ENCODE assay signal across 9 mouse cellular contexts in genomic region chr16:35319335-35319734, GRCm38 (mm10). TPM values are rescaled to one million over a fixed set of nuclear protein-coding genes. Genes with fewer than 3 reads are reported as not detected.
A peak's percentile ranks its signal among the peaks of the same experiment; 100 is the strongest.
DNase-seq lines count a peak whose midpoint lies in the region; ATAC-seq and TF ChIP-seq lines count a peak whose summit lies in the region.
"Had no signal": no experiment of that assay in that cellular context is flagged by ENCODE, and none has a peak within 500 bp of the region (broad histone marks: within the 10 kb centered on the region; RNA-seq: fewer than 3 reads in every experiment).

No protein-coding gene starts in this region.

- no peak for TF ChIP-seq POLR2A in cortical plate, adult 2 months (IDR thresholded peaks at IDR 0.05; ENCODE audit: extremely low read depth, insufficient read depth, low read length)

- no peak overlapping the region for H3K4me3 ChIP-seq in layer of hippocampus, adult 2 months
- H3K4me3 ChIP-seq in cortical plate, adult 2 months (ENCODE audit: insufficient read depth, low read length), result no peak overlapping the region
- H3K4me3 ChIP-seq: heart, embryonic 15.5 days had no signal

- ATAC-seq in CD4-positive, CD25-positive, alpha-beta regulatory T cell, adult 4 months, result no peak

- no peak overlapping the region for H3K27ac ChIP-seq in layer of hippocampus, adult 2 months
- no peak overlapping the region for H3K27ac ChIP-seq in cortical plate, adult 2 months (ENCODE audit: insufficient read depth, low read length)
- H3K27ac ChIP-seq: heart, embryonic 15.5 days had no signal

- TF ChIP-seq CTCF in layer of hippocampus, adult 2 months (conservative IDR thresholded peaks at IDR 0.05), result peak; percentile 88
- TF ChIP-seq CTCF in cortical plate, adult 2 months (IDR thresholded peaks at IDR 0.05; ENCODE audit: extremely low read depth, insufficient read depth, low read length), result peak; percentile 42; the same call in 1 of the 2 replicates

- peaks cover 2% of the 10 kb centered on the region; the same call in 1 of the 2 replicates for H3K4me1 ChIP-seq in cortical plate, adult 2 months (ENCODE audit: control insufficient read depth, insufficient read depth, low read length)

- peak; percentile 34 for DNase-seq in CD4-positive, CD25-positive, alpha-beta regulatory T cell, adult 2 months (ENCODE audit: low read depth, low spot score)
- peak; percentile 14 to 54 for DNase-seq in layer of hippocampus, adult 2 months (ENCODE audit: low spot score in 2 of 2)
- DNase-seq in layer of hippocampus, postnatal 36 days, result no peak
- DNase-seq in lung, postnatal 36 days, result peak; percentile 66
- no peak for DNase-seq in thymus, postnatal 4 days
- DNase-seq in adrenal gland, postnatal 14 days, result no peak

RNA-seq across cellular contexts. Expression of gene Sec22a, which starts 44.4 kb away (rescaled TPM):
- polyA plus RNA-seq in CD4-positive, CD25-positive, alpha-beta regulatory T cell, adult 4 months (2017; shearing (Covaris generic)), result 10 to 100 TPM; 38.9 to 42.0 TPM
- 10 to 100 TPM; 13.7 to 16.7 TPM for total RNA-seq in layer of hippocampus, adult 2 months (2021)
- total RNA-seq in layer of hippocampus, postnatal 36 days (2021), result 10 to 100 TPM; 15.1 TPM
- polyA plus RNA-seq in cortical plate, adult 2 months (2012; rRNA removed), result 17.5 and 17.9 TPM in 2 replicates
- total RNA-seq in adrenal gland, postnatal 14 days (2021), result 24.4 and 24.9 TPM in 2 replicates

Comparison
In these comparisons a context has a peak if more than half of its experiments do, and no peak if none do; other contexts are left out.
1. DNase-seq: peak in CD4-positive, CD25-positive, alpha-beta regulatory T cell, adult 2 months (single experiment), layer of hippocampus, adult 2 months (2 of 2) and lung, postnatal 36 days (single experiment); none in layer of hippocampus, postnatal 36 days (0 of 2), thymus, postnatal 4 days (single experiment) and adrenal gland, postnatal 14 days (single experiment).